Mouse (Mus musculus) spleen, postnatal 4 days (tissue): ENCODE measurements around the gene Gapdhs.
"Not testable (repeated sequence)": the region's sequence is repeated elsewhere in the genome, so short reads cannot be mapped to it uniquely, and the experiment has no call there.

Source experiments
- DNase-seq, 2 experiments: peaks; one replicate each; pipeline ENCODE4 v3.0.0; 2022; ENCODE audit warnings: low spot score in 2 of 2

Gene Gapdhs

DNA sequence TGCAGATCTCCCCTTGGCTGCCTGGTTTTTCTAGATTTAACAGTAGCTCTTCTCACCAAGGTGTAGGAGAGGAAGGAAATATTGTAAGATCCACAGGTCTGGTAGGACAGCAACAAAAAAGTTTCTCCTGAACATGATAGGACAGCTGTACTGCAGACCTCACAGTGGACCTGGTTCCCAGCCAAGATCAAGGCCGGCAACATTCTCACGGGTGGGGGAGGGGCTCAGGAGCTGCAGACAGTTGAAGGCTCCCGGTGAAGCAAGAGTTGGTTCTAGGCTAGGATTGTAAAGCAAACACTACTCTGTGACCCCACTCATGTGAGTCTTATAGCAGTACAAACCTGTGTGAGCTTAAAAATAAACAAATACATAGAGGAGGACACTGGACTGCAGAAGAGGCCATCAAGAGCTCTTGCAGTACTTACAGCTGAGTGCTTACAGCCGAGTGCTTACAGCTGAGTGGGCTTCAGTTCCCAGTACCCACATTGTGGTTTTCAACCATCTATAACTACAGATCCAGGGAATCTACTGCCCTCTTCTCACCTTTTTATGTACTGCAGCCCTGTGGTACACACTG lies 629 bp upstream of the Gapdhs start:
- DNase-seq = no peak

DNA sequence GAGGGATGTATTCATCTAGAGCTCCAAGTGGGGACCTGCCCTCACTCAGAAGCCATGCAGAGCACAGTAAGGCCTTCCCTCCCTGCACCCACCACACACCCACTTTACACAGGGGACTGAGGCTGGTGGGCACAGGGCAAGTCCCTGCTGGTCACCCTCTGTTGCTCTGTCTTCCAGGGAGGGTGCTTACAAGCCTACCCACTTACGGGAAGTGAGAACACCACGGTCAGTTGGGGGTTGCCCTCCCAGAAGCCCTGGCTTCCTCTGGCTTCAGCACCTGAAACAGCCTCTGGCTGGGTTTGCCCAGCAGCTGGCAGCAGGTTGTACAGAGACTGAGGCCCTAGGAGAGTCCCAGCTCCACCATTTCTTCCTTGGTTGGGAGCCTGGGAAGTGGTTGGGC lies 911 bp downstream of the Gapdhs start:
- peak in 1 of 2 experiments; percentile 28 for DNase-seq

GRCm38 (mm10) chr7:30736211-30736610 lies 7.3 kb downstream of the Gapdhs start:
- no peak for DNase-seq

- not testable (repeated sequence) for DNase-seq
These were observed 13.3 kb downstream of the Gapdhs start for GRCm38 (mm10) chr7:30730064-30730722.

DNA sequence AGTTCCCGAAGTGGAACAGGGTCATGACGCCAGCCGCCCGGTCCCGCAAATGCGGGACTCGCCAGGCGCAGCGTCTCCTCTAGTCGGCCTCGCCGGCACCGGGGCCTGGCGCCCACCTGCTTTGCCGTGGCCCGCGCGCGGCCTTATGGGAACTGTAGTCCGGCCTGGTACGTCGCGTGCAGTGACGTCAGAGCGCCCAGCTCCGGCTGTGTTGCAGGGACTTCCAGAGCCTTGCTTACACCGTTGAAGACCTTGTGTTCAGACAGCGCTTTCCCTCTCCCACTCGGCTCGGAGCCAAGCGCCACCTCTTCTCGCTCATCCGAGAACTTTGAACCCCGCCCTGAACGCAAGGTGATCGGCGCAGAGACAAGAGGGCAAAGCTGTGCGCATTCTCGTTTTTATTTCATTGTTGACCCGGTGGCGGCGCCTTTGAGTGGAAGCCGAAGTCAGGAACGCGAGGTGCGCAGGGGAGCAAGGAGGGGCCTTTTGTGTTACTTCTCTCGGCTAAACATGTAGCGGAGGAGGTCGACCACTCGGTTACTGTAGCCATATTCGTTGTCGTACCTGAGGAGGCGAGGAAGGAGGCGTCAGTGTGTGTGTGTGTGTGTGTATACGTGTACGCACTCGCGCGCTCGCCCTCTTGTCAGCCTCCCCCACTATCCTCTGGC lies 14.0 kb downstream of the Gapdhs start, which contains the start of gene Tmem147:
TSS of gene Tmem147 (minus strand) at position 145 of the 668 bp plus-strand sequence.
- peak; percentile 90 to 96 for DNase-seq

DNA sequence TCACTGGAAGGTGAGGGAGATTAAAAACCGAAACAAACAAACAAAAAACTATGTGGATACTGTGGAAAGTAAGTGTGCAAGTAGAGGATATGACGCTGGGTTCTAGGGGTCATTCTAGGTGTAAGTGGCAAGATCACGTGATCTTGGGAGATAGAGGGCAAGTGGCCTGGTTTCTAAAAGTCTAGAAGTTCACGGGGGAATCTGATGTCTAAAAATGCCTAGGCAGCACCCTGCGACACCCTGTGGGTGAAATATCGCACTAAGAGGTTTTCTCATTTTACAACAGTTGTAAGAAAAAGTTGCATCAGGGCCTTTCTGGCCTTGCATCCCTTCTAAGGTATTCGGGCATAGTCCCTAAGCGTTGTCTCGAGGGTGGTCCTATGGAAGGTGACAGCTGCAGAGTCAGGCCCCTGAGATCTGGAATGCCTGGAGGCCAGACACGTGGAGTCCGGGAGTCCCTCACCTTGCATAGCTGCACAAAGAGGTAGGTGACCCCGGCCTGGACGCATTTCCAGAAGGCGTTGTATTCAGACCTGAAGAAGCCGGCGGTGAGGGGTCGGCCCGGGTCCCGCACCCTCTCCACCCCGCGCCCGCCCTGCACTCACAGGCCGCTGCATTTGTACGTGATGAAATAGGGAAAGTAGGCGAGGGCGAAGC lies 14.6 kb downstream of the Gapdhs start:
- DNase-seq = peak; percentile 23 to 59

- no peak for DNase-seq
These were observed 15.3 kb downstream of the Gapdhs start for GRCm38 (mm10) chr7:30728214-30728613.

GRCm38 (mm10) chr7:30723274-30723953 lies 20.1 kb downstream of the Gapdhs start:
- no peak for DNase-seq

GRCm38 (mm10) chr7:30721286-30721685 lies 22.2 kb downstream of the Gapdhs start:
- DNase-seq = no peak

GRCm38 (mm10) chr7:30719669-30720068 lies 23.8 kb downstream of the Gapdhs start:
- DNase-seq = no peak

- DNase-seq = no peak
These were observed 25.8 kb downstream of the Gapdhs start for GRCm38 (mm10) chr7:30717716-30718046.

- peak; percentile 82 to 86 for DNase-seq
These were observed 26.3 kb downstream of the Gapdhs start for GRCm38 (mm10) chr7:30717006-30717715.

- no peak for DNase-seq
These were observed 31.5 kb downstream of the Gapdhs start, which contains the start of gene Atp4a for GRCm38 (mm10) chr7:30711942-30712341. Atp4a (plus strand) TSS chr7:30712209.

GRCm38 (mm10) chr7:30707441-30707840 lies 36.0 kb downstream of the Gapdhs start:
- DNase-seq = no peak

- DNase-seq = no peak
These were observed 37.1 kb downstream of the Gapdhs start for GRCm38 (mm10) chr7:30706214-30706882.

DNA sequence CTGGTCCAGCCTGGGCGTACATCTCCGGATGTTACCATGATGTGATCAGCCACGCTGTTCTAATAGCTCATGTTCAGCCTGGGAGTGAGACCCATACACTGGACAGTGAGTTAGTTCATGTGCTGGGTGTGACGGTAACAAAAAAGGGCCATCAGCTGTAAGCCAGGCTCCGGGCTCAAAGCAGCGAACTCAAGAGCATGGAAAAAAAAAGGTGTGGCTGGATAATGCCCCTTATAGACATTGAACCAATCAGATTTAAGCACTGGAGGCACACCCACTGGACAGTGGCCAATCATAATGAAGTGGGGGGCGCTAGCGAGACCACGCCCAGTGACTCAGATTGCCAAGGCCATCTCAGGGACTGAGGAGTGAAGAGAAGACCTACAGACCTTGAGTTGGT lies 44.9 kb downstream of the Gapdhs start, which contains the start of gene 2200002J24Rik:
TSS of gene 2200002J24Rik (plus strand) at position 338 of the 400 bp plus-strand sequence.
- peak in 1 of 2 experiments; percentile 56 for DNase-seq

GRCm38 (mm10) chr7:30698101-30698500 lies 45.4 kb downstream of the Gapdhs start:
- no peak for DNase-seq

GRCm38 (mm10) chr7:30688325-30688724 lies 55.2 kb downstream of the Gapdhs start:
- no peak for DNase-seq

GRCm38 (mm10) chr7:30683425-30683824 lies 60.1 kb downstream of the Gapdhs start:
- no peak for DNase-seq

GRCm38 (mm10) chr7:30681897-30682296 lies 61.6 kb downstream of the Gapdhs start:
- DNase-seq = no peak
